Mouse (Mus musculus) C2C12 (cell line): ENCODE results near the gene Cnga1.

ENCODE experiments used
- CTCF ChIP-seq: IDR thresholded peaks from one replicate; pipeline ENCODE4 v1.5.1; 2011; ENCODE audit not compliant: control insufficient read depth, insufficient read depth, insufficient read length
- MAX ChIP-seq: IDR thresholded peaks from one replicate; pipeline ENCODE4 v1.6.1; 2011; ENCODE audit warnings: mild to moderate bottlenecking, control low read depth
- MYOG ChIP-seq: IDR thresholded peaks from one replicate; pipeline ENCODE4 v1.6.1; 2011; ENCODE audit not compliant: control insufficient read depth, insufficient read length; ENCODE audit errors: extremely low read depth
- USF1 ChIP-seq: IDR thresholded peaks from one replicate; pipeline ENCODE4 v1.6.1; 2011; ENCODE audit warnings: low read depth, mild to moderate bottlenecking, control low read depth, moderate library complexity

DNA sequence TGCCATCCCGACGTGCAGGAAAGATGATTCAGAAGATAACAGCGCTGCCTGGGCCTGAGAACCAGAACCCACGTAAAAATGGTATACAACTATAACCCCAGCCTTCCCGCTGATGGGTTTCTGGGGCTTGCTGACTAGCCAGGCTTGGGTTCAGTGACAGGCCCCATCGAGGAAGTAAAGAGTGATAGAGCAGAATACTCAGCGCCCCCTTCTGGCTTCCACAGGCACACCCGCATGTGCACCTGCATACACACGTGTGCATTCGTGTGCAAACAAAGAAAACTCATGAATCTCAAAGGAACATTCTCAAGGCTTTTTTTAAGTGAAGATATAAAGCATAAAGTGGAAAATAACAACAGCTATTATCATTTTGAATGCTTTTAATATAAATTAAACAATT is 2.1 kb upstream of the Cnga1 start:
- TF ChIP-seq CTCF (no peak), MYOG (no peak), USF1 (no peak), MAX (no peak)
